Mouse (Mus musculus) heart, postnatal 0 days (tissue): ENCODE measurements around the gene Papss1.

ENCODE experiments used
- CTCF ChIP-seq: IDR thresholded peaks from 2 replicates; pipeline ENCODE4 v1.5.1; 2016; ENCODE audit warnings: antibody characterized with exemption, control low read depth, low read depth
- EP300 ChIP-seq: IDR thresholded peaks from 2 replicates; pipeline ENCODE4 v1.6.1; 2016; ENCODE audit warnings: antibody characterized with exemption, low read depth

DNA sequence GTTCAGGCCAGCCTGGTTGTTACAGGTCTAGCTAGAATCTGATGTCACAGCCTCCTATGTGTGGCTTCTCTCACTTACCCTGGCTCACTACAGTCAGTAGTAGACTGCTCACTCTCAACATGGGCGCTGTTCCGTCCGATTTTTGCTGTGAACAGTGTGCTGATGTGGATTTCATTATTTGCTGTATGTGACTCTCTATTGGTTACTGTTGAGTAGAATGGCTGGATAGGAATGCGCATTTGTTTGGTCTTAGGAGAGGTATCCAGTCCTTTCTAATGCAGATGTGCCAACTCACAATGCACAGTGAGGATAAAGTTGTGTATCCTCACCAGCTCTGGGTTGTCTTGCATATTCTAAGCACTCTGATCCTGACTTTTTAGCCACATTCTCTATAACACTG, 62.9 kb downstream of the Papss1 start:
- TF ChIP-seq CTCF, result no peak
- no peak for TF ChIP-seq EP300
